Mouse (Mus musculus): ENCODE measurements around the gene Cdc14a.

The Cdc14a gene

GRCm38 (mm10) chr3:116414451-116414860 lies 9.4 kb downstream of the Cdc14a start:
- peak; percentile 28 for DNase-seq (ENCODE audit: low read depth, low spot score)

- DNase-seq (ENCODE audit: low read depth, low spot score): no peak
Measured at GRCm38 (mm10) chr3:116412954-116413724, 10.7 kb downstream of the Cdc14a start.

- no peak for DNase-seq (ENCODE audit: low read depth, low spot score)
Measured at GRCm38 (mm10) chr3:116410051-116410450, 13.8 kb downstream of the Cdc14a start.

GRCm38 (mm10) chr3:116409486-116409885 lies 14.3 kb downstream of the Cdc14a start:
- DNase-seq (ENCODE audit: low read depth, low spot score): no peak

- DNase-seq (ENCODE audit: low read depth, low spot score): no peak
Measured at GRCm38 (mm10) chr3:116408856-116409255, 15.0 kb downstream of the Cdc14a start.

GRCm38 (mm10) chr3:116405516-116405915 lies 18.3 kb downstream of the Cdc14a start:
- no peak for DNase-seq (ENCODE audit: low read depth, low spot score)

GRCm38 (mm10) chr3:116401436-116401835 lies 22.4 kb downstream of the Cdc14a start:
- no peak for DNase-seq (ENCODE audit: low read depth, low spot score)

GRCm38 (mm10) chr3:116399349-116400090 lies 24.3 kb downstream of the Cdc14a start:
- DNase-seq (ENCODE audit: low read depth, low spot score): no peak

GRCm38 (mm10) chr3:116398543-116398942 lies 25.3 kb downstream of the Cdc14a start:
- peak; percentile 17 for DNase-seq (ENCODE audit: low read depth, low spot score)

- DNase-seq (ENCODE audit: low read depth, low spot score): no peak
Measured at GRCm38 (mm10) chr3:116397976-116398375, 25.9 kb downstream of the Cdc14a start.

- no peak for DNase-seq (ENCODE audit: low read depth, low spot score)
Measured at GRCm38 (mm10) chr3:116397341-116397740, 26.5 kb downstream of the Cdc14a start.

GRCm38 (mm10) chr3:116396571-116396970 lies 27.3 kb downstream of the Cdc14a start:
- DNase-seq (ENCODE audit: low read depth, low spot score): no peak

GRCm38 (mm10) chr3:116394885-116395390 lies 28.9 kb downstream of the Cdc14a start:
- no peak for DNase-seq (ENCODE audit: low read depth, low spot score)

GRCm38 (mm10) chr3:116391399-116391798 lies 32.4 kb downstream of the Cdc14a start:
- no peak for DNase-seq (ENCODE audit: low read depth, low spot score)

- DNase-seq (ENCODE audit: low read depth, low spot score): no peak
Measured at GRCm38 (mm10) chr3:116389500-116390470, 34.0 kb downstream of the Cdc14a start.

GRCm38 (mm10) chr3:116388808-116389207 lies 35.0 kb downstream of the Cdc14a start:
- DNase-seq (ENCODE audit: low read depth, low spot score): no peak

- DNase-seq (ENCODE audit: low read depth, low spot score): no peak
Measured at GRCm38 (mm10) chr3:116386886-116387285, 36.9 kb downstream of the Cdc14a start.

- DNase-seq (ENCODE audit: low read depth, low spot score): no peak
Measured at GRCm38 (mm10) chr3:116386342-116386741, 37.5 kb downstream of the Cdc14a start.

- peak; percentile 36 for DNase-seq (ENCODE audit: low read depth, low spot score)
Measured at GRCm38 (mm10) chr3:116384319-116384718, 39.5 kb downstream of the Cdc14a start.

- DNase-seq (ENCODE audit: low read depth, low spot score): peak; percentile 58
Measured at GRCm38 (mm10) chr3:116380319-116380718, 43.5 kb downstream of the Cdc14a start.

- DNase-seq (ENCODE audit: low read depth, low spot score): no peak
Measured at GRCm38 (mm10) chr3:116375442-116375841, 48.4 kb downstream of the Cdc14a start.

Measured in CD4-positive, CD25-positive, alpha-beta regulatory T cell, adult 2 months (primary cell).